Mouse (Mus musculus) heart, postnatal 14 days (tissue): ENCODE data around the gene Dock10. TPM values are rescaled to one million over a fixed set of nuclear protein-coding genes. Genes with fewer than 3 reads are reported as not detected.

ENCODE experiments used
- DNase-seq, 2 experiments: peaks; one replicate each; pipeline ENCODE4 v3.0.0; 2021 to 2022
- intact Hi-C: fragments of 180-260 bp; cut with DNase I; formaldehyde crosslinking; loops from one replicate; pipeline ENCODE4 v1.15.1; 2025
- total RNA-seq, 2 experiments: library from RNA; stranded (reverse); gene quantifications; 2 replicates each; pipeline ENCODE4 v1.2.3; 2021

Dock10 gene
- total RNA-seq, 2 experiments from 2014 or later: 8.0 to 8.4 TPM

DNA sequence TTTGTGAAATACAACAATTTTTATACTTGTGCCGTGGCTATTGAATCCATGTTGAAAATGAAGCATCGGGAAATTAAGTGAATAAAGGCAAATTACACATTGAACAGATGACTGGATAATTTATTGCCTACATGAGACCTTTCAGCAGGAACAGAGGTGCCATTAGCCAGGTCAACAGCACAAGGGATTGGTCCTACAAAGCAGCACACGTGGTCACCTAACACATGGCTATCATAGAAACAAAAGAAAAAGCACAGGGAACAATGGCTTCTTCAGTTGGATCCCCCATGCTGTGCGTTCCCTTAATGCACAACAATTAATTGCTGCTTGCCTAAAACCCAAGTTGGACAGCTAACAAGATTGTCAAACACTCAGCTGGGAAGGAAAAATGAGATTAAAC is 133.8 kb downstream of the Dock10 start:
- no peak for DNase-seq
- intact Hi-C loops: no loop called here

DNA sequence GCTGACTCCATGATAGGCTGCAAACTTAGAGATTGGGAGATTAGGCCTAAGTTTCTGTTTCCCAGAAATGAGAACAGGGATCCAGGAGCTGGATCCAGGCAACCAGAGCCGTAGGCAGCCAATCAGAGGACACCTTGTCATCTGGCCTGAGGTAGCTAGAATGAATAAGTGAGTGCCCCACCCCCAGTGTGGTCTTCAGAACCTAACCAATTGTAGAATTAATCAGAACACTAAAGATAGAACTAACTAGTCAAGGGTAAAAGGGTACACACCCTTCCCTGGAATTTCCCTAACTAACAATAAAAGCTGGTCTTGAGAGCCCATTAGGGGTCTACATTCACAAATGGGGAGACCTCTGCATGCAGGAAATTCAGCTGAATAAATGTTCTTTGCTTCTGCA is 135.7 kb downstream of the Dock10 start:
- intact Hi-C loops: no loop called here
- DNase-seq: no peak

DNA sequence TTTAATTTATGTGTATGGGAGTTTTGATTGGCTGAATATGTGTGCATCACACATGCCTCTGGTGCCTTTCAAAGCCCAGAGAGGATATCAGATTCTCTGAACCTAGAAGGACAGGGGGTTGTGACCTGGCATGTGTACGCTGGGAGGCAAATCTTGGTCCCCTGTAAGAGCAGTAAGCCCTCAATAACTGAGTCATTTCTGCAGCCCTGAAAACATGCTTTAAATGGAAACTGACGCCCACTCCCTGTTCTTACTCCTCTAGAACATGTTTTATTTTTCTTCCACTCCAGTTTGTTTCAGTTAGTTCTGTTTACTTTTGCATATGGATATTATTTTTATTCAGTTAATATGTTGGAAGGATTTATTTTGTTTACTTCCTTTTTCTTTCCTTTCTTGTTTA is 139.2 kb downstream of the Dock10 start:
- intact Hi-C loops: no loop called here
- DNase-seq: no peak

DNA sequence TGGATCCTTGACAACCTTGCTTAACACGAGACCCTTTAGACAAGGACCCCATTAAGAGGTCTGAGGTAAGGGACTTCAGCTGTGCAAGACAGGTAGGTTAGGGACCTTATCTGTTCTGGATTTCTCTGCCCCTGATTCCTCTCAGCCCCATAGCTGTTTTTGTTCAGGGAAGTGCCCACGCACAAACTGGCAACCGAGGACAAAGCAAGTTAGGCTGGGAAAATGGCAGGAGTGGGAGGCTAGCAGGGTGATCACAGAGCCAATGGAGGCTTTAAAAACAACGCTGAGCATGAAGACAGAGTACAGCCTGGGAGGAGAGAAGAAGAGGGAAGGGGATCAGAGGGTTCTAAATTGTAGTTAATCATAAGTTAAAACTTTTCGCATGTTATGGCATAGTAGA is 141.7 kb downstream of the Dock10 start:
- no peak for DNase-seq
- intact Hi-C loops: no loop called here

DNA sequence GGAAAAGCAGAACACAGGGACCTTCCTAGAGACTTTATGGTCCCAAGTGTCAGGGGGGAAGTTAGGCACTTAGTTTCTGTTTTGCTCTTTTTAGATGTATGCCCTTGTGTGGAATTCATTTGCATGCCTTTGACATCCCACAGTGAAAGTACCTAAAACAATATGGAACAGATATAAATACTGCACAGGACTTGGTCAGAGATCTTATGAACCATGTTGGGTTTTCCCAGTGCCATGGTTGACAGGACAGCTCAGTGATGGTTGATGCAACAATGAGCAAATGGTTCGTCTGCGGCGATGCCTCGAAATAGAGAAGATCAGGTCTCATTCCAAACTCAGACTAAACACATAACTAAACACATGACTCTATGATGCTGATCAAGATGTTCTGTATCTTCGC is 143.6 kb downstream of the Dock10 start:
- intact Hi-C loops: no loop called here
- no peak for DNase-seq

DNA sequence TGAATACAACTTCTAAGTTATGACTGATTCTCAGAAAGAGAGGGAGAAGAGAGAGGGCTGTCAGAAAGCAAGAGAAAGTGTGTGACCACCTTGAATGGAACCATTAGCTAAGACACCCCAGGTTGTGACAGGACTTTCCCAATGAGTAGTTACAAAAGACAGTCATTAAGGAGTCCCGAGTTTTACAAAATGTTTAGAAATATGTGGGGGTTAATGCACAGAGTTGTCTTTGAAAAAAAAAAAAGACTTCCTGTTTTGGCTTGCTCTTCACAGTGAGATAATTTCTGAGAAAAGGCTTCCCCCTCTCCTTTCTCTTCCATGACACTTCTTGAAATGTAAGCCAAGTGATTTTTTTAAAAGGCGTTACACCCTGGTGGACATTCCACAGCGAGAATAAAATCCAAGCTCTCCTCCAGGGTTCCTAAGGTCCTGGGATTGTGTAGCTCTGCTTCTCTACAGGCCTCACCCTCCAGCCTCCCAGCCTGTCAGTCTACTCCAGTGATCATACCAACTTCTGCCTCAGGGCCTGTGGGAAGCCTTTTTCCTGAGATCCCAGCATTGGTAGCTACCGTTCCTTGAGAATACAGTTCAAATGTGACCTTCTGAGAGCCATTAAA is 144.8 kb downstream of the Dock10 start:
- peak; percentile 2 to 8 for DNase-seq
- intact Hi-C loops: no loop called here

DNA sequence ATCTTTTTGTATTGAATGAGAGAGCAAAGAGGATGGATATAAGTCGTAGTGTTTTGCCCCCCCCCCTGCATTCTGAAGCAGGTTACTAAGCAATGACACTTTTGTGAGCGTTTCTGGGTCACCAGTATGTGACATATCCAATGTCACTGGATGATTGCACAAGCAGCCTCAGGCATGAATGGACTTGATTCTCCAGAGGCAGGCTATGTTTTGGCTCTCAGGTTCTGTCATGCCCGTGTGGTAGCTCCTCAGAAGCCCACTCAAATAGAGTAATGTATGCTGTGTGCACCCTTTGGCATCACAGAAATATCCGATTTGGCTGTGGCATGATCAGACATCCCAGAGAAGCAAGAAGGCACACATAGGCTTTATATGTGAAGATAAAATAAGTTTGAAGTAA is 150.8 kb downstream of the Dock10 start:
- intact Hi-C loops: loop anchor here (10.0 kb wide), 1 partner anchor 117 kb away; no protein-coding TSS in a partner anchor
- DNase-seq: no peak

DNA sequence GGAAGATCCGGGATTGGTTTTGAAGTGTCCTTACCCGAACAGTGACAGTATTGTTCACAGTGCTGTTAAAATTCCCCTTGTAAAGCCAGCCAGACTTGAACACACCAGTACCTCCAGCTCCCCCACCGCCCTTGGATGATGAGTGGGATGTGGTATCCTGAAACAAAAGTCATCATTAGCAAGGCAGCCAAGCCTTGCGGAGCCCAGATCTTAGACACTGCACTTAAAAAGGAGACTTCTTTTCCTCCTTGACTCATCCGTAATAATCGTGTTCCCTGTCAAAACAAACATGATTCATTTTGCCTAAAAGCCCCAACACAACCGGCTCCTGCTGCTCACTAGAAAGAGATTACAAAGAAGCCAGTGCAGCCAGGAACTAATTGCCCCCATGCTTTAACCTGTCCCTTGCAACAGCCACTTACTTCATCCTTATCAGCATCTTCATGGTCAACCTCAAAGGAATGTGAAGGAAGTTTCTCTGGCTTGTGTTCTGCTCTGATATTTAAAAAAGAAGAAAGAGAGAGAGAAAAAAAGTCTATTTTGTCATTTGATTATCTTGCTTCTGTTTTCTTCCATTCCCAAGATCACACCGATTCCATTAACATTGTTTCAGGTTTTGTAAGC is 152.1 kb downstream of the Dock10 start:
- intact Hi-C loops: loop anchor here (10.0 kb wide), 1 partner anchor 119 kb away; no protein-coding TSS in a partner anchor
- no peak for DNase-seq

DNA sequence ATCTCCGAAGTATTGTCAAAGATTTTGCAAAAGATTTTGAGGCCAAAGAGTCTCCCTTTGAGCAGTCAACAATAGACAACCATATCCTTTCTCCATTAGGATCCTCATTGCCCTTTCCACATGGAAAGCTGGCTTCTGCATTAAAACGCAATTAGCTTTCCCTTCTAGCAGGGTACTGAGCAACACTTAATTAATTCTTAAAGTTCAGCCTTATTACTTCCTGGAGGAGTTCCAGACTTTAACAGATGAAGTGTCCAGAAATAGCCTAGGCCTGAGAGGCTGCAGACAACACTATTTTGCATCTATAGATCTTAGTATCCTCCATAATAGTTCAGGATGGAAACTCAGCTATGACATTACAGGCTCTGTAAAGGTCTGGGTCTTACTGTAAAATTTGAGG is 154.0 kb downstream of the Dock10 start:
- DNase-seq: no peak
- intact Hi-C loops: loop anchor here (10.0 kb wide), 1 partner anchor 120 kb away; no protein-coding TSS in a partner anchor

DNA sequence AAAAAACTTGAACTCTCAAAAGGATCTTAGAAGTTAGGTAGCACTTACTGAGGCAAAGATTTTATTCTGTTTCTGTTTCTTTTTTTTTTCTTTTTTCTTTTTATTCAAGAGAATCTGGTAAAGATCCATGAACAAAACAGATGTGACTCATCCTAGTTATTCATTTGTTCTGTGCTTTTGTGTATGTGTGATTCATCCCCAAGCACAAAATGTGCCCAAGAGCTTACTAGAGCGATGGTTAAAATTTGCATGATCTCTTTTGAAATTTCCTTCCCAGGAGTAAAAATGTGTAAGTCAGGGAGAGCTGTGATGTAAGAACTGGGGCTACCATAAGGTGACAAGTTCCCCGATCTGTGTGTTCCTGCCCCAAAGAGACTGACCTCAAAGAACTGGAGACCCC is 155.2 kb downstream of the Dock10 start:
- no peak for DNase-seq
- intact Hi-C loops: loop anchor here (10.0 kb wide), 1 partner anchor 122 kb away; no protein-coding TSS in a partner anchor

DNA sequence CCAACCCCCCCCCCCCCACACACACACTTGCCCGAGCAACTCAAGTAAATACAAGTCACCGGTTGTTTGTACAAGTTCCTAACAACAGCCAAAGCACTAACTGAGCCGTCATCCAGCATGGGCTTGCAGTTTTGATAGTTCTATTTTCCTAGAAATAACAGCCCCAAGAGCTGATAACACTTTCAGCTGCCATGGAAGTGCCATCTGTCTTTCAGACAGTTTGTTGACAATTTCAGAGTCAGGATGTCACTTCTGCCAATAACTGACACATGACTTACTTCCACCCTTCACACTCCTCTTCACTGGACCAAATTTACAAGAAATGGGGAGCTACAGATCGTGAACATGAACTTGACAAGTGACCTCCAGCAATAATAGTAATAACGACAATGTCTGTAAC is 175.0 kb downstream of the Dock10 start:
- intact Hi-C loops: no loop called here
- DNase-seq: no peak

DNA sequence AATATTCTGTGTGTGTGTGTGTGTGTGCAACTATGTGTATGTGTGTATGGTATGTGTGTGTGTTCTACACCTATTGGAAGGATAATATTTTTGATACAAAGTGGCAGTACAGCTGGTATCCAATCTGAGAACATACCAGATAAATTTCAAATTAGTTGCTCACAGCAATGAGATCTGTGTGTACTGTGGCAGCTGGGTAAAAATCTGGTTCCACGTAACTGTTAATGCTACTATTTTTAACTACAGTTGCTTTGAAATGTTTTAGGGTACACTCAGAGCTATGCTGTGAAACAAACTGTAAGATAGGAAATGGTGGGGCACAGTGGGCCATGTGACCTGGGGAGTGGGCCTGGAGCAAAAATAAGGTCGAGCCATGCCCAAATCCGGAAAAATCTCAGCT is 176.1 kb downstream of the Dock10 start:
- intact Hi-C loops: no loop called here
- DNase-seq: no peak

DNA sequence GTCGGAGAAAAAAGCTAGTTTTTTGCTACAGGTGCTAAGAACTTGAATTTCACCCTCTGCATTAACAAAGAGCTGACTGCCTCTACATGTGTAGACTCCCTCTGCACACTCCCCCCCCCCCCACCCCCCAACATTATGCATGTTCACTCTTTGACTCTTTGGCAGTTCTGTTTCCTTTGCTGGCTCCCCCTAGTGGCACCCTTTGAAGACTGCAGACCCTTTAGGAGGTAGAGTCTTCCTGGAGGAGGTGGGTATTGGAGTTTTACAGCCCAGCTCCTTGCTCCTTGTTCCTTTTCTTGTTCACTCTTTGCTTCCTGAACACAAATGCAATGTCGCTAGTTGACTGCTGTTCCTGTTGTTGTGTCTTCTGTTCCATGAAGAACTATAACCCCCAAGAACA is 181.4 kb downstream of the Dock10 start:
- DNase-seq: peak; percentile 7
- intact Hi-C loops: no loop called here

DNA sequence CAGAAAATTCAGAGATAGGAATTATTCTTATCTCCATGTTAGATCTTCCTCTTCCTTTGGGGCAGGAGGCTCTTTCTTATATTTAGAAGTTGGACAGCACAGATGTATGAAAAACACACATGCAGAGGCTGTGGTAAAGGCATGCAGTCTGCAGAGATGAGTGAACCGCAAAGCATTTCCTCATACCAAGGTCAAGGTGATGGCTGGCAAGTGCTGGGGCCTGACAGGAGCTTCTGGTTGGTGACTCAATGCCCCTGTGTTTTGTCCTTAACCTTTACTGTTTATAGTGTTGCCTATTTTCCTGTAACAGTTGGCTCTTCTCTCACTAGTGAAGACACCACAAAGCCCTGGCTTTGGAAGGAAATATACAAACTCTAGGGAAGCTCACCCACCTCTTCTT is 201.9 kb downstream of the Dock10 start:
- DNase-seq: no peak
- intact Hi-C loops: no loop called here

DNA sequence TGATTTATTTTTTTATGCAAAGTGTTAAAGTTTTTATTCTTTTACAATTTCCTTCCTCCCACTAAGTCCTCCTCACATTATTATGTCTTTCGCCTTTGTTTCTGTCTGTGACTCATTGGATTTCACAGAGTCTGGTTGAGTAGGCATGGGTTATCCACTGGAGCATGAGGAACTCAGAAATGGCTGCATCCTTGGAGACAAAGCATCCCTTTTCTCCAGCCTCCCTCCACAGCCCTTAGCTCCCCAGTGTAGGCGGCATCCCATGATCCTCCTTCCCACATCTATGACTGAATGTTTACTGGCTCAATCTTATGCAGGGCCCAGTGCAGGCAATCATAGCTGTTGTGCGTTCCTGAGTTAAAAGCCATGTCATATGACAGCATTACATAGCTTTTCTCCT is 216.8 kb downstream of the Dock10 start:
- DNase-seq: no peak
- intact Hi-C loops: no loop called here

DNA sequence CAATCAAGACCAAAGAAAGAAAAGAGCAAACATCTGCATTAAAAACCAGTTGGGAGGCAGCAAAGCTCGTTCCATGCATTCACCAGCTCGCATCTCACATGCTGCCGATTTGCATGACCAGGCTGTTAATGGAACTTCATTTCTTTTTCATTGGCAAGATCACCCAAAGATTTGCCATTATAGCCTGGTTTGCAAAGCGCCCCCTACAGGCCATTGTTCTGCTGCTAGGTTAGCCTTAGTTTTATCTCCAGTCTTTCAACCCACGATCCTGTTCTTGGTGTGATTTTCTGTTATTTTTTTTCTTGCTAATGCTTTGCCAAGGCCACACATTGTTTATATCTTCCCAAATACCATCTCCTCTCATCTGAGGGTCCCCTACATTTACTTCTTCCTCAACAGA is 236.1 kb downstream of the Dock10 start:
- intact Hi-C loops: no loop called here
- peak in 1 of 2 experiments; percentile 2 for DNase-seq

DNA sequence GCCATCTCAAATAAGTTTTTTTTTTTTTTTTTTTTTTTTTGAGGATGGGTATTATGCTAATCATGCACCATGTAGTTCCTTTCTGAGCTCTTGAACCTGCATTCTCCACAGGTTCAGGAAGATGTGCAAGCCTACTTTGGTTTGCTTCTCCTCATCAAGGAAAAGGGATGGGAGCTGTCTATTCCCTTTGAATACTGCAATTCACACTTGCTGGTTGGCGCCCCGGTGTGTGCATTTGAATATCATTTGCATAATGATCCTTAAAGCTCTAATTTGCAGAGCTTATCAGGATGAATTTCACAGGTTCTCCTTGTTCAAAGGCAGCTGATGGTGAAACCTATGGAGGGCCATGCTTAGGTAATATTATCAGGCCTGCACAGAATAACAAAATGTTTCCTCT is 237.9 kb downstream of the Dock10 start:
- no peak for DNase-seq
- intact Hi-C loops: no loop called here

DNA sequence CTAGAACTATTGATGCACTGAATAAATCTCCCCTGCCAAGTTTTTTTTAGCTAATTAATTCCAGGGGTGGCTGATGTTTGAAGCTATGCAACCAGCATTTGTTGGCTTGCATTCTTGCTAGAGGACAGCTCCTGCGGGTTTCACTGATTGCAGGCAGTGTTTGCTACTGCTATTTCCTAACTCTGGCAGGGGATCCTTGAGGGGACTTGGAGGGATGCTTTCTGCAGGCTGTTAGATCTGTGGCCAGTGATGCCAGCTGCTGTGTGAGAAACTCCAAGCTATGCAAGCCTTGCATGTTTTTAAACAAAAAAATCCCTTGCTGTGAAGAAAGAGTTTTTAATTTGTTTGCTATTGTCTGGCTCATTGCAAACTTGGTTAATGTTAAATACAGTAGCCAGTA is 238.4 kb downstream of the Dock10 start:
- intact Hi-C loops: no loop called here
- DNase-seq: no peak

DNA sequence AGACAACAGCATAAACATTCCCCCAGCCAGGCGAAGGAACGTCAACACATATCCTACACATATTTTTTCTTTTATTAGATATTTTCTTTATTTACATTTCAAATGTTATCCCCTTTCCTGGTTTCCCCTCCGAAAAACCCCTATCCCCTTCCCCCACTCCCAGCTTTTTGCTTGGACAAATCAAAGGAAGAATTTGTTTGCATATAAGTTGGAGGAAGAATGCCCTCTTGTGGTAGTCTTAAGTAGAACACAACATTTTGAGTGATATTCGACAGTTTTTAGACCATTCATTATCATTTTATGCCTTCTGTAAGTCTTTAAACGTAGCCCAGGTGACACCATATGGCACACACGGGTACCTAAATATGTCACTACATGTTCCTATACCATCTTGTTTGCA is 242.5 kb downstream of the Dock10 start:
- DNase-seq: no peak
- intact Hi-C loops: loop anchor here (2.0 kb wide), 1 partner anchor 335 kb away; no protein-coding TSS in a partner anchor

DNA sequence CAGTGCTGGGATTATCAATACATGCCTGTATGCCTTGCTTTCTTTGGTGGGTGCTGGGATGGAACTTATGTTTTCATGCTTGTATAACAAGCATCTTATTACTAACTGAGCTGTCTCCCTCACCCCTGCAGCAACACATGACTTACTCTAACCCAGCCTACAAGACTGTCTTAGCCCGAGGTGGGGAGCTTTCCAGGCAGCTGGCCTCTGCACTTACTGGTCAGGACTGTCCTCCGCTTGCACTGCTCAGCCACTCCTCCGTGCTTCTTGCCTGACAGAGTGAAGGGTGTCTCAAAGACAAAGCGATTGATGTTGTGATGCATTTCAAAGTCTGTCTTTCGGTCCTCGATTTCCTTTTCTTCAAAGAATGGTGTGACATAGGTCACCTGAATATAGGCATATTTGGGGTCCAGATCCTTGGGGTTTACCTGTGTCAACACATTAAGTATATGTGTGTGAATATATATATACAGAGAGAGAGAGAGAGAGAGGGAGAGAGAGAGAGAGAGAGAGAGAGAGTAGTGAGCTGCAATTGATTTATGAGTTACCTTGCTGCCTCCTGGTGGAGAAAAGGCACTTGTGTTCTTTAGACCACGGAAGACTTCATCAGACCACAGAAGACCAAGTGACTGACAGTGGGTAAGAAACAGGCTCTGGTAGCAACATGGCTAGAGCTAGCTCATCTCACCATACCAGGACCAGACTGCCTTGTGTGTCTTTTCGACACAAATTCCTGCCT is 245.9 kb downstream of the Dock10 start:
- intact Hi-C loops: loop anchor here (5.0 kb wide), 2 partner anchors 170 to 725 kb away; partner anchors contain the start of gene Cul3
- peak in 1 of 2 experiments; percentile 4 for DNase-seq

DNA sequence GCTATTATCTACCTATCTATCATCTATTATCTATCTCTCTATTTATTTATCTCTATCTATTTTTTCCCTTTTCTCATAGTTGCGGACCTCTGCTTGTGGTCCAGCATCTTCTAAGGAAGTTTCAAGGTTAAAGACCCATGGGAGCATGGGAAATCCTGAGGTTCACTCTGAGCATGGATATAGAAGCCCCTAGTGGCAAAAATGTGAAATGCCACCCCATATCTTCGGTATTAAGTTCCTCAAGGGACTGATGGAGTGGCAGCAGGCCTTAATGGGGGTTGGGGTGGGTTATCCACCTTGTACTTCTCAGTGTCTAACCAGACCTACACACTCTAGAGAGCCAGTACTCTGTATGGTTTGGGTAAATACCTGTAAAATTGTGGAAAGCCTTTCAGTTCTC is 253.6 kb downstream of the Dock10 start:
- no peak for DNase-seq
- intact Hi-C loops: no loop called here

DNA sequence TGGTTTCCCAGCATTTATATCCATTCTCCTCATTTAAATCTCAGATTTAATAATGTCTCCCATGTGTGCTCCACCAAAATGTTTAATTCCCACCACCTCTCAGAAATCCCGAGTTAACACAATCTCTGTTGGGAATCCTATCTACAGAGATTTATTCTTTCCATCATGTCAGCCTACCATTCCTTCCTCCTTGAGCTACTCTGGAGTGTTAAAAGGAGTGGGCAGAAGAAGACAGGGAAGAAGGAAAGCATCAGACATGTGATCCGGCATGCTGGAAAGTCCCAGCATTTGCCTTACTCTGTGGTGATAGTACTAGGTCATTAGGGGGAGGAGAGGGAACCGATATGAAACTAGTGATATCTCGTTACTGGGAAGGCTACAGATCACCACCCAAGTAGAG is 254.2 kb downstream of the Dock10 start:
- intact Hi-C loops: no loop called here
- no peak for DNase-seq
